Mouse (Mus musculus): Measurements from ENCODE around the gene Gm19965.
A peak's percentile ranks its signal among the peaks of the same experiment; 100 is the strongest.

Gene Gm19965

GRCm38 (mm10) chr1:116802683-116803082, at the start of gene Gm19965:
TSS of gene Gm19965 (plus strand) at chr1:116802983.
- DNase-seq = no peak

DNA sequence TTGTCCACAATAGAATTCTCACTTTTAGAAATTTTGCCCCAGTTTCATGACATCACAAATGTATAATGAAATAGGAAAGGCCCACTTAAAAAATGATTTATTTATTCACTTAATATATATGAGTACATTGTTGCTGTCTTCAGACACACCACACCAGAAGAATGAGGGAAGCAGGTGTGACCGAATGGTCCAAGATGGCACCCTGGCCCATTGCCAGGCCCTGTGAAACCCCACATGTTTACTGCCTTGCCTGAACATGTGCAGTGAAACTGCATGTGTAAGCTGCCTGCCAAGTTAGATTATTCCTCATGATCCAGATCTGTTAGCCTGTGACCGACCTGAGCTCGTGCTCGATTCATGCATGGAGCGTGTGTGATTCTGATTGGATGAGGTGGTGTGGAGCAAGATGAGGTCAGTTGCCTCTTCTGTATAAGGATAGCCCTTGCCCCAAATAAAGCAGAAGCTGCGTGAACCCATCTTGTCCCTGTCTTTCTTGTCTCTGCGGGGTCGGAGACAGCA, 20.3 kb upstream of the Gm19965 start:
- DNase-seq = peak in 1 of 2 experiments; percentile 28

Measured in kidney, postnatal 25 days (tissue).